Mouse (Mus musculus) CD8-positive naive resting alpha-beta T cell, adult 2 months (primary cell): ENCODE measurements at regions not wholly inside any gene's neighbourhood (a gene's known extent, or its start where the extent isn't known, plus 50 kb on each side); places are given as distances from the start of the nearest gene placed in this dataset.

ENCODE experiments used
- DNase-seq, 2 experiments: peaks; one replicate each; pipeline ENCODE4 v3.0.0; 2022; ENCODE audit warnings: low read depth in 2 of 2, low spot score in 2 of 2

DNA sequence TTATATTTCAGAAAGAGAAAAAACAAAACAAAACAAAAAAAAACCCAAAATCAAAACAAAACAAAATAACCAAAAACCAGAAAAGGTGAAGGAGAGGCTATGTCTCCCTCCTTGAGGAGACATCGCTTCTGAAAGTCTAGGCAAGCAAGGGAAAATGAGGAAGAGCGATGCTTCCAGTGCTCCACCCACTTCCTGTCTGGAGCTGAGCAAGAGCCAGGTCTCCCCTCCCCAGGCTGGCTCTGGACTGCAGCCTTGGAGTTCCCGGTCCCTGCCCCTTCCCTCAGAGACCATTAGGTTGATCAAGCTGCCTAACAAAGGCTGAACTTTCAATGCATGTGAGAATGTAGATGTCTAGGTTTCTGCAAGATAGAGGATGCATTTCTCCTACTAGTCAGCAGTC is 173.3 kb downstream of the Fam43a start:
- DNase-seq: no peak

- DNase-seq: no peak
Observed at GRCm38 (mm10) chr16:30774951-30775661, 175.6 kb downstream of the Fam43a start.

DNA sequence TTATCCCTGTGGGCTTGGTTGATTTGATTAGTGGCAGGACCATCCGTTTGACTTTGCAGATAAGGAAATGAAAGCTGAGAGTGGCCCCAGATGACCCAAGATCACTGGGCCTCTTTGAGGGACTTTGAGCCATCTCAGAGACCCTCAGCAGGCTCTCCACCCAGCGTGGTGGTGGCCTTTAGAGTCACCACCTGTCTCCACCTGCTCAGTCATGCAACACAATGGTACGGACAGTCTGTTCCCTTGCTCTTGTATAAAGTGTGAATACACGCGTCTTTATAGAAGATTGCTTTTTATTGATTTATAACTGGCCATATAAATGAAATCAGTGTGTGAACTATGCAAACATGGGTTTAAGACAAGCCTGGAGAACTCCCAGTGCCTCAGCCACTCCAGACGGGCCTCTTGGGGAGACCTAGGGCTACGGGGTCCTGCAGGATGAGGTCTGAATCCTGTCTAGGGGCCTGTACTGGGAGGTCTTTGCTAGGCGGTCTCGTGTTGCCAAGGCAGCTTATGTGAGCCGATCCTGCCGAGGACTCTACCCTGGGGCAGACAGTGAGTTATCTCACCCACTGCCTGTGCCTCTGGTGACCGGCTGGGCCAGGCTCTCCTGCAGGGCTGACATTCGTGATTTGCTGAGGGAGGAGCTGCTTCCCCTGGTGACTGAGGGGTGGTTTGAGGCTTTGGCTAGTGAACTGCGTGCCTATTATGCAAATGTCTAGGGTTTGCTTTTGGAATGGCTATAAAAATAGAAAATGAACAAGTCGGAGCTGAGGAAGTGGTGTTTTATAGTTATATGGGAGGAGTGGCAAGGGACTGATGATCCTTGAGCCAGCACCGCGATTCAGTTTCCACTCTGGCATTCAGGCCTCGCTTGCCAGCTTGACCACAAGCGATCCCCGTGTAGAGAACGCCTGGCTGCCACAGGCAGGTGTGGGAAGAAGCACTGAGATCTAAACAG is 176.5 kb downstream of the Fam43a start:
- no peak for DNase-seq

DNA sequence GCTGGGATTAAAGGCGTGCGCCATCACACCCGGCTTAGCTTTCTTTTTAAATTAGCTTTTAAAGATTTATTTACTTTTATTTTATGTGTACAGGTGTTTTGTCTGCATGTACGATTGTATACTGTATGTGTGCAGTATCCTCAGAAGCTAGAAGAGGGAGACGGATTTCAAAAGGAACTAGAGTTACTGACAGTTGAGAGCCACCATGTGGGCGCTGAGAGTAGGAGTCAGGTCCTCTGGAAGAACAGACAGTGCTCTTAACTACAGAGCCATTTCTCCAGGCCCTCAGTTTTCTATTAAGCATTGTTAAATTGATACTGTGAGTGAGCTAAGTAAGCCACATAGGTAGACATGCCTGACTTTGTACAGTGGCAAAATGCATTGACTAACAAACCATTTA is 177.9 kb downstream of the Fam43a start:
- DNase-seq: no peak

DNA sequence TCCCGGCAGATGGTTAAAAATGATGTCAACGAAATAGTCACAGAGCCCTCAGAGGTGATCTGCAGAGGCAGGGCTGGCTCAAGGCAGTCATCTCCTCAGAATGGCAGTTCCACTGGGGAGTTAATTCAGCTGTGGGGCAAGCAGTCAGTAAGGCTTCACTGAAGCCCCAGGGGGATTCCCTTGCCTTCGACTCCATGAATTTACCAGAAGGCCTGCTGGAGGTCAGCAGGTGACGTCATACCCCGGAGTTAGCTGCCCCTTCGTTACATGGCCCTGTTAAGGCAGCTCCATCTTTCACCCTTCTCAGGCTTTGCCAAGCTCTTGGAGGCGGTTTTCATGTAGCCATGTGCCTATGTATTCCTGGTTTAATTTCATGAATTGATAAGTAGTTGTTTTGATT is 178.6 kb downstream of the Fam43a start:
- DNase-seq: no peak

DNA sequence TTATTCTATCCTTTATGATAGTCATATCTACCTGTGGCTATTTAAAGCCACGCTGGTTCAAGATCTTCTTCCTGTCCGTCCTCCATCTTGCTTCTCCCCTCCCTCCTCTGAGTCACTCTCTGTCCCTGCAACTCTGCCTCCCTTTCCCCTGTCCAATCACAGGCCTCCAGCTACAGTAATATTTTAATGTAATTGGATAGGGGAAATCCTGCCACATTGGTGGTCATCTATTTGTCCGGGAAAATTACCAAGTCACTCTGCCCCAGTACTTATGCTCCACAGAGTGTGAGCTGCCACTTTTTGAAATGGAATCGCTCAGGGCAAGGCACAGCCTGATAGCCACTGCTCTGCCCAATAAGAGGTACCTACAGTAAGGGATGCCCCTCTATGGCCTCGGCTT is 179.4 kb downstream of the Fam43a start:
- no peak for DNase-seq

DNA sequence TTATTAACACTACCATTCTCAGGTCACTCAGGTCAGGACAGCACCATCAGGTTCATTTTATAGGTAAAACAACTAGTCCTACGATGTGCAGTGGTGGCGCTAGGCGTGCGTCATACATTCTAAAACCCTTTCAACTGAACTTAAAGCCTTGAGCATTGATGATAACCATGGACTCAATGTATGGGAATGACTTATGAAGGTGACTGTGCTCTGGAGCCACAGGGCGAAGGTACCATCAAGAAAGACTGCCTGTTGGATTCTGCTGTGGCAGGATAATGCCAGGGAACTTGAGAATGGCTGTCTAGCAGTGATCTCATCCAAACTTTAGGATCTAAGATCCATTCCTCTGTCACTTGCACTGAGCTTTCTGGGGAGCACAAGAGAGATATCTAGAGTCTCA is 184.7 kb downstream of the Fam43a start:
- DNase-seq: no peak

DNA sequence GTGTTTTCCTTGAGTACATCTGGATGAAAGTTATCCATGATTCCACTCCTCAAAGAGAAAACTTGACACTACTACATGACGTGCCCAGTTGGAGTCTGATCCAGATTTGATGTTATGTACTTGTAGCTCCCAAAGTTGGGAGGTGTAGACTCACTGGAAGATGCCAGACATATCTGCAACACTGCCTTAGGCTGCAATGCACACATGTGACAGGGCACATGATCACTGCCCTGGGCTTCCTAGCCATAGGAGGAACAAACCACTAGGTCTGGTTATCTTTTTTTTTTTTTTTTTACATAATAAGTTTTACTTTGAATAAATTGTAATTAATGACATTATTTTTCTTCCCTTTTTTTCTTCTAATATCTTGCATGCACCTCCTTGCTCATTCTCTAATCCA is 185.4 kb downstream of the Fam43a start:
- no peak for DNase-seq

DNA sequence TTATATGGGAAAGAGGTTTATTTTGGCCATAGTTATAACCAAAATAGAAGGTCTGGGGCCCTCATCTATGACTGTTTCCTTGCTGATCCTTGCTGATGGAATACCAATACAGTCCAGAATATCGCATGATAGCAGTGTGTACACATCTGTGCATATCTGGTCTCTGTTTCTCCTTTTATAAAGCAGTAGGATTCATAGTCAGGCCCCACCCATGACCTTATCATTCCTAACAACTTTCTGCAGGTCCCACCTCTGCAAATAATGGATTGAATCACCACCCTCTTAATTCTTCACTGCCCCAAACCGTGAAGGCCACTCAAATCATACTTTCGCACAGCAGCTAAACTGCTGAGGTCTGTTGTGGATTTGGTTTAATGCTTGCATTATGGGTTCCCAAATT is 186.5 kb downstream of the Fam43a start:
- DNase-seq: no peak

- no peak for DNase-seq
Observed at GRCm38 (mm10) chr16:30787351-30787750, 187.8 kb downstream of the Fam43a start.

DNA sequence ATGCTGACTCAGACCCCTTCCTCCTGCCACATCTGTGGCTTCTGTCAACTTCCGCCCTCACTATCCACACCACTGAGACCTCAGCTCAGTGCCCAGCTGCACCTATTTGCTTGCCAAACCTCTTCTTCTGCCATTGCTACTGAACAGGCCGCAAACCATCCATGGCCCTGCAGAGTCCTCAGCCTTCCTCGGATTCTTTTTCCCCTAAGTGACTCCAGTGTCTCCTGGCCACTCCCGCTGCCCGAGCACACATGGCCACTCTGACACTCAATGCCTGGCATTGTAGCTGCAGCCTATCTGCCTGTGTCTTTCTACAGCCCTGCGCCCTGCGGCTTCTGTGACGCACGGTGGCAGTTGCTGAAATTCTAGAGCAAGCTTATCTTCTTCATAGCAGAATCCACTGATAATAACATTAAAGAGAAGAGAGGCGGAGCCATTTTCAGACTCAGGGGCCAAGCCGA is 188.8 kb downstream of the Fam43a start:
- DNase-seq: no peak

DNA sequence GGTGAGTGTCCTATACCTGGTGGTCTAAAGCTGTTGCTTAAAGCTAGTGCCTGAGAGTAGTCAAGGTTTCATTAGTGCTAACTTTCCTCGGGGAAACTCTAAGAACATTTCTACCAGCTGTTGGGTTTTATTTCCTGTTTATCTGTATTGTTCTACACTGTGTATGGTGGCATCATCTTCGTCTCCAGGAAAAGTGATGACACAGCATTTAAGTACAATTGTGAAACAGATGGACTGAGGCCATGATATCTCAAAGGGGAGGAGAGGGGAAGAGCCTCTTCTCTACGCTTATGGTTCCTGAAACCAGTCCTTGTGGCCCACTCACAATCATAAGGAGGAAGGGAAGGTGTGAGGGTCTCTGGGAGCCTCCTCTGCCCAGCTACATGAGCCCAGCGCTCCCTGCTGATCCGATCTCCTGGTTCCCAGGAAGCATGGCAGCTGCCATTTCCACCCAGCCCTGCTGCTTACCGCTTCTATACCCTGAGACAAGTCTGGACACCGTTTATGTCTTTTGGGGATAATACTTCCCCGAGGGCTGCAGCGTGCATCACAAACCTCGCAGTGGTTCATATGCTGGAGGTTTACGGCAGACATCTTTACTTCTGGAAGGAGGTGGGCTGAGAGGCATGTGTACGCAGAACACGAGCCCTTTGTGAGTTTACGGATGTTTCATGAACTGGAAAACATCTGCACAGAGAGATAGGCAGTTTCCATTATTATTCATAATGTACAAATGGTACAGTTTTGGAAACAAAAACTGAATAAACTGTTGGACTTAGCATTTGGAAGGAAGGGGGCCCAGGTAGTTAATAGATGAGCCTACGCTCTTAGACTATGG is 189.6 kb downstream of the Fam43a start:
- DNase-seq: no peak

GRCm38 (mm10) chr16:30790036-30790435 is 190.5 kb downstream of the Fam43a start:
- no peak for DNase-seq

- DNase-seq: no peak
Observed at GRCm38 (mm10) chr16:30790551-30791001, 191.1 kb downstream of the Fam43a start.

DNA sequence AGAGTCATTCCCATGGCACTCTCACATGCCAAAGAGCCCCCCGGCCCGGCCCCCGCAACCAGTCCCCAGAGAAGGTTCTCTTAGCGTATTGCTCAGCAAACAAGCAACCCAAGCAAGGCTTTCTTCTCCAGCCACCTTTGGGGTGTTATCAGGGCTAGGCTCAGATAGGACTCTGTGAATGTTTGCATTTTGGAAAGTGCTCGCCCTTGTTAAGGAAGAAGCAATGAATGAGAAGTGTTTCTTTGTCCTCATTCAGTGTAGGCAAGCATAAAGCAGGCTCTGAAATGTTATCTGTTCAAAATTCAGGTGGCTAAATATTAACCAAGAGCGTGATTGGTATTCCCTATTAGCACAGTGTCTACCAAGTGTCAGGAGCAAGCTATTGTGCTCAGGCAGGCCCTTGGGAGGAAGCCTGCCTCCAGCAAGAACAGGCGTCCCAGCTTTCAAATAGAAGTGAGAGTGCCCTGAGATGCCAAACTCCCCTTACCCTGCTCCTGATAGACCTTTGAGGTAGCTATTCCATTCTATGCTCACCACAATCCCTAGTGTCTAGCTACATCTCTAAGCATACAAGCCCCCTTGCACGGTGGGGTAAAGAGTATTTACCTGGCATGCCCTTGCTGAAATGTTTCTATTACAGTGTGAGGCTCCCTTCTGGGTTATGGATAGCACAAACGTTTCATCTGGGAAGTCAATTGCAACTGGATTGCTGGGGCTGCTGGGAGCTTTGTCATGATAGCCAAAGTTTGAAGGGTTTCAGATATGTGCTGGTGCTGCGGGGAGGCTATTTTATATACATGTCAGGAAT is 191.7 kb downstream of the Fam43a start:
- no peak for DNase-seq

DNA sequence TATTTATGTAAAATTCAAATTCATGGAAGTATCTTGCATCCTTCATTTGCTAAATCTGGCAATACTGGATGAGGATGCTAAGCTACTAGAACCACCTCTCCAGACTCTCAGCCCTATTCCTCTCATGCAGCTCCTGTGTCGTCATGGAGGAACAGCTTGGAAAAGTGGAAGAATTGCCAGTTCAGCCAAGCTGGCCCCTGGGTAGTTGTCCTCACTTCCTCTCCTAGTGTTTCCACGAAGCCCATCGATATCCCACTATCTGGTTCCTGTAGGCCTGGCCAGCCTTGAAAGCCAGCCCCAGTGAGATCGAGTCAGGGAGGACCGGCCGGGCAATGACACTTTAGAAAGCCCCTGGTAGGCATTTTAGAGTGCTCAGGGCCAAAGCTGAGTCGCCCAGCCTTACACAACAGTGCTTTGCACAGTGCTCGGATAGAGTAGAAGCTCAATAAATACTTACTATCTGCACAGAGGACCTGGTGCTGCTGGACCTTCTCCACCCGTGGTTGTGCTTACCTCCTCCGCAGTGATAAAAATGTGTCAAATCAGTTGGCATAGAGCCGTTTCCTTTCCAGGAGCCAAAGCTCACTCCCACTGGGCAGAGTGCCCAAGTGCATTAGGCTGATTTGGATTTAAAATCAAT is 193.3 kb downstream of the Fam43a start:
- DNase-seq: no peak

DNA sequence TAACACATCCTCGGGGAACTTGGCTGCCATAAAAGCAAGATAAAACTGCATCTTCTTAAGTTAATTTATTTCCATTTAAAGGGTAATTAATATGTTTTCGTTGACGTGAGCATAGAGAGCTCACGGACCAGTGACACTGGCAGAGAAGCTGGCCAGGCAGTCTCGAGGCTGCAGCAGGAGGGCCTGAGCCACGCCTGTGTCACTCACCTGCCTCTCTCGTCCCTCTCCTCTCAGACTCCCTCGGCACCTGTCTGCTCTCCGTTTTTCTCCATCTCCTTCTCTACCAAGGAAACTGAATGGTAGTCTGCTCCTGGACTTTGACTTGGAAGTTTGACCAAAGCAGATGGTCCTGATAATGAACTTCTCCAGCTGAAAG is 193.8 kb downstream of the Fam43a start:
- no peak for DNase-seq

DNA sequence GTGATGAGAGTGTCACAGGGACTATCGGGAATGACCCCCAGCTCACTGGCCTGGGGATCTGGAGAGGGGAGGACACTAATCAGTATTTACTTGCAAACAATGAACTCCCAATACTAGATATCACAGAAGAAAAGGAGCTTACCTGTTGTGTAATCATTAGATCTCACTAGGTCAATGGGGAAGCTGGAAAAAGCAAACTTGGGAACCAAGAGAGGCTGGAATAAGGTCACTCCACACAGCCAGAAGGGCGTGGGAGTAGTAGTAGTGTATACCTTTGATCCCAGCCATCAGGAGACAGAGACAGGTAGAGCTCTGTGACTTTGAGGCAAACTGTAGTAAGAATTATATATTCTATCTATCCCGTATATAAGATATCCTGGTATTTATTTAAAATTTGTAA is 194.3 kb downstream of the Fam43a start:
- DNase-seq: no peak

GRCm38 (mm10) chr16:30795501-30795904 is 196.0 kb downstream of the Fam43a start:
- no peak for DNase-seq

DNA sequence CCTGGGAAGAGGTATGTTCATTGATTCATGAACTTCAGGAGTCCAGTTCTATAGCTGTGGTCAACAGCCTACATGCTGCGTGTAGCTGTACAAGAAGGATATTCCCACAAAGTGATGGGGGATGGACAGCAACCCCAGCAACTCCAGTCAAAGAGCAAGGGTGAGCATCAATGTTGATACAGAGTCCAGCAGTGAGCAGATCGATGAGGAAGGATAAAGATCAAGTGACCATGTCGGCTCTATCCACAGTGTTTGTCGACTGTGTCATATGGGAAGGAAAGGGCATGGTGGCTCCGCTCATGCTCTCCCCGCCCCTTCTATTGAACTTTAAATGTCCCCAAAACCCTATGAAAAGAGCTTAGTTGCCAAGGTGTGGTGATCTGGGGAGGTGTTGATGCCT is 196.6 kb downstream of the Fam43a start:
- DNase-seq: no peak
